Mouse (Mus musculus) embryonic facial prominence, embryonic 10.5 days (tissue): ENCODE data around the gene Fcamr. TPM values are rescaled to one million over a fixed set of nuclear protein-coding genes. Genes with fewer than 3 reads are reported as not detected.

Experiments used
- DNase-seq: peaks from one replicate; pipeline ENCODE4 v3.0.0-alpha.2; 2017; ENCODE audit warnings: low spot score
- H3K27ac ChIP-seq: fragments of 300-500 bp; sonication (generic); replicated peaks from 2 replicates; pipeline ENCODE4 v1.5.1; 2016; ENCODE audit warnings: mild to moderate bottlenecking
- H3K27me3 ChIP-seq: fragments of 300-500 bp; sonication (generic); replicated peaks from 2 replicates; pipeline ENCODE4 v1.6.1; 2016; ENCODE audit warnings: low read depth, mild to moderate bottlenecking; ENCODE audit not compliant: poor library complexity, severe bottlenecking
- H3K36me3 ChIP-seq: fragments of 300-500 bp; sonication (generic); replicated peaks from 2 replicates; pipeline ENCODE4 v1.6.1; 2016; ENCODE audit warnings: mild to moderate bottlenecking, moderate library complexity
- H3K4me1 ChIP-seq: fragments of 300-500 bp; sonication (generic); 2 replicates; pipeline ENCODE4 v1.6.1; 2016
- H3K4me3 ChIP-seq: fragments of 300-500 bp; sonication (generic); 2 replicates; pipeline ENCODE4 v1.5.1; 2016; ENCODE audit warnings: mild to moderate bottlenecking, moderate library complexity
- H3K9me3 ChIP-seq: fragments of 300-500 bp; sonication (generic); 2 replicates; pipeline ENCODE4 v1.6.1; 2016; ENCODE audit warnings: mild to moderate bottlenecking
- WGBS: fragments of 180-500 bp; shearing (Covaris S2); methylation state at CpG from one replicate; pipeline ENCODE4 v1.1.7; 2016; 5-methylcytosine and 5-hydroxymethylcytosine counted together
- polyA plus RNA-seq: library from polyadenylated mRNA; unstranded; fragments of >200 nt; fragmentation: Nextera tagmentation; extraction: Ambion mirVana; gene quantifications from 2 replicates; pipeline ENCODE4 v1.2.1, GENCODE M21; 2016

Fcamr gene
- polyA plus RNA-seq, 1 experiment from 2014 or later, result not detected

GRCm38 (mm10) chr1:130840599-130841379 is 40.1 kb downstream of the Fcamr start:
- no peaks in the 10 kb centered on the region for H3K36me3 ChIP-seq
- DNase-seq, result no peak
- H3K9me3 ChIP-seq, result no peaks in the 10 kb centered on the region
- no peaks in the 10 kb centered on the region for H3K4me1 ChIP-seq
- 87% methylated on average over 8 of the region's 8 CpGs for WGBS
- H3K27me3 ChIP-seq, result no peaks in the 10 kb centered on the region
- H3K4me3 ChIP-seq, result no peak overlapping the region
- no peak overlapping the region for H3K27ac ChIP-seq

GRCm38 (mm10) chr1:130841621-130842020 is 40.9 kb downstream of the Fcamr start:
- Histone ChIP-seq H3K27ac (no peak overlapping the region), H3K4me1 (no peaks in the 10 kb centered on the region), H3K4me3 (no peak overlapping the region), H3K36me3 (no peaks in the 10 kb centered on the region), H3K9me3 (no peaks in the 10 kb centered on the region), H3K27me3 (no peaks in the 10 kb centered on the region)
- DNase-seq, result no peak
- WGBS, result 92% methylated on average over 7 of the region's 7 CpGs

GRCm38 (mm10) chr1:130844516-130844915 is 43.8 kb downstream of the Fcamr start:
- 93% methylated on average over 7 of the region's 7 CpGs for whole genome bisulfite sequencing
- DNase-seq, result no peak
- Histone ChIP-seq H3K9me3 (no peaks in the 10 kb centered on the region), H3K27me3 (no peaks in the 10 kb centered on the region), H3K4me3 (no peak overlapping the region), H3K27ac (no peak overlapping the region), H3K4me1 (no peaks in the 10 kb centered on the region), H3K36me3 (no peaks in the 10 kb centered on the region)

- WGBS, result 92% methylated on average over 10 of the region's 10 CpGs
- no peak overlapping the region for H3K4me3 ChIP-seq
- no peaks in the 10 kb centered on the region for H3K36me3 ChIP-seq
- no peaks in the 10 kb centered on the region for H3K9me3 ChIP-seq
- H3K27ac ChIP-seq, result no peak overlapping the region
- DNase-seq, result no peak
- no peaks in the 10 kb centered on the region for H3K4me1 ChIP-seq
- no peaks in the 10 kb centered on the region for H3K27me3 ChIP-seq
Measured at GRCm38 (mm10) chr1:130849530-130850214, 49.0 kb downstream of the Fcamr start.

- Histone ChIP-seq H3K27me3 (no peaks in the 10 kb centered on the region), H3K4me1 (no peaks in the 10 kb centered on the region), H3K27ac (no peak overlapping the region), H3K9me3 (no peaks in the 10 kb centered on the region), H3K4me3 (no peak overlapping the region), H3K36me3 (no peaks in the 10 kb centered on the region)
- no peak for DNase-seq
- 85% methylated on average over 5 of the region's 5 CpGs for WGBS
Measured at GRCm38 (mm10) chr1:130850405-130850804, 49.7 kb downstream of the Fcamr start.

- H3K36me3 ChIP-seq, result no peaks in the 10 kb centered on the region
- no peak overlapping the region for H3K27ac ChIP-seq
- H3K9me3 ChIP-seq, result no peaks in the 10 kb centered on the region
- no peaks in the 10 kb centered on the region for H3K27me3 ChIP-seq
- 84% methylated on average over 9 of the region's 9 CpGs for WGBS
- no peak overlapping the region for H3K4me3 ChIP-seq
- H3K4me1 ChIP-seq, result no peaks in the 10 kb centered on the region
- no peak for DNase-seq
Measured at GRCm38 (mm10) chr1:130854819-130855218, 54.1 kb downstream of the Fcamr start.

GRCm38 (mm10) chr1:130855723-130856122 is 55.0 kb downstream of the Fcamr start:
- no peaks in the 10 kb centered on the region for H3K36me3 ChIP-seq
- H3K4me1 ChIP-seq, result no peaks in the 10 kb centered on the region
- WGBS, result 83% methylated on average over 2 of the region's 2 CpGs
- DNase-seq, result no peak
- H3K4me3 ChIP-seq, result no peak overlapping the region
- H3K9me3 ChIP-seq, result no peaks in the 10 kb centered on the region
- H3K27me3 ChIP-seq, result no peaks in the 10 kb centered on the region
- H3K27ac ChIP-seq, result no peak overlapping the region

- H3K36me3 ChIP-seq, result no peaks in the 10 kb centered on the region
- 77% methylated on average over 4 of the region's 4 CpGs for WGBS
Measured at GRCm38 (mm10) chr1:130857456-130857855, 56.8 kb downstream of the Fcamr start.

GRCm38 (mm10) chr1:130864238-130864637 is 63.5 kb downstream of the Fcamr start:
- H3K36me3 ChIP-seq, result no peaks in the 10 kb centered on the region
- H3K27me3 ChIP-seq, result no peaks in the 10 kb centered on the region
- no peaks in the 10 kb centered on the region for H3K4me1 ChIP-seq
- WGBS, result 82% methylated on average over 4 of the region's 4 CpGs
- no peak overlapping the region for H3K27ac ChIP-seq
- H3K4me3 ChIP-seq, result no peak overlapping the region
- no peaks in the 10 kb centered on the region for H3K9me3 ChIP-seq
- DNase-seq, result no peak

More at GRCm38 (mm10) chr1:130857456-130857855, 56.8 kb downstream of the Fcamr start:
- Histone ChIP-seq H3K4me1 (no peaks in the 10 kb centered on the region), H3K27ac (no peak overlapping the region), H3K4me3 (no peak overlapping the region), H3K27me3 (no peaks in the 10 kb centered on the region), H3K9me3 (no peaks in the 10 kb centered on the region)
- no peak for DNase-seq

Other genes with a start within 250 kb of the Fcamr start
- gene Zp3r, start 171.3 kb upstream of the Fcamr start, polyA plus RNA-seq, result not detected in 2 replicates
- not detected in 2 replicates for gene C4bp, start 139.3 kb upstream of the Fcamr start, polyA plus RNA-seq
- not detected in 2 replicates for gene Gm29427, start 85.1 kb upstream of the Fcamr start, polyA plus RNA-seq
- 9.2 and 10.6 TPM in 2 replicates for gene Yod1, start 83.6 kb upstream of the Fcamr start, polyA plus RNA-seq
- gene Pfkfb2, start 71.6 kb upstream of the Fcamr start, polyA plus RNA-seq, result 4.2 and 4.6 TPM in 2 replicates
- gene AA986860, start 68.9 kb upstream of the Fcamr start, polyA plus RNA-seq, result 0.47 and 0.72 TPM in 2 replicates
- not detected in 2 replicates for gene Pigr, start 25.8 kb downstream of the Fcamr start, polyA plus RNA-seq
- gene Fcmr, start 64.8 kb downstream of the Fcamr start, polyA plus RNA-seq, result not detected in 2 replicates
- not detected in 2 replicates for gene Il24, start 86.6 kb downstream of the Fcamr start, polyA plus RNA-seq
- not detected in 2 replicates for gene Il20, start 110.5 kb downstream of the Fcamr start, polyA plus RNA-seq
- 0.21 and 0.39 TPM in 2 replicates for gene Il19, start 139.2 kb downstream of the Fcamr start, polyA plus RNA-seq
- not detected in 2 replicates for gene Il10, start 218.9 kb downstream of the Fcamr start, polyA plus RNA-seq